Mouse (Mus musculus) heart, embryonic 16.5 days (tissue): ENCODE measurements around the gene Rnf216. TPM values are rescaled to one million over a fixed set of nuclear protein-coding genes. Genes with fewer than 3 reads are reported as not detected.

ENCODE experiments used
- ATAC-seq: fragments of 200-750 bp; cut with Nextera tagmentation; replicated peaks from 2 replicates; pipeline ENCODE4 v1.8.0; 2017; ENCODE audit warnings: moderate number of reproducible peaks; ENCODE audit not compliant: insufficient read depth, low FRiP score; ENCODE audit errors: extremely low read depth
- H3K27ac ChIP-seq: fragments of 300-500 bp; sonication (generic); 2 replicates; pipeline ENCODE4 v1.5.1; 2014; ENCODE audit warnings: mild to moderate bottlenecking, low read length, control low read depth, moderate library complexity
- H3K27me3 ChIP-seq: fragments of 300-500 bp; sonication (generic); 2 replicates; pipeline ENCODE4 v1.6.1; 2014; ENCODE audit warnings: low read length, mixed read lengths; ENCODE audit not compliant: control insufficient read depth, insufficient read depth
- H3K36me3 ChIP-seq: fragments of 300-500 bp; sonication (generic); 2 replicates; pipeline ENCODE4 v1.6.1; 2014; ENCODE audit not compliant: control insufficient read depth, insufficient read depth
- H3K4me1 ChIP-seq: fragments of 300-500 bp; sonication (generic); 2 replicates; pipeline ENCODE4 v1.6.1; 2014; ENCODE audit warnings: low read length, mixed read lengths; ENCODE audit not compliant: control insufficient read depth, insufficient read depth
- H3K4me2 ChIP-seq: fragments of 300-500 bp; sonication (generic); 2 replicates; pipeline ENCODE4 v1.6.1; 2014; ENCODE audit warnings: low read depth, mild to moderate bottlenecking, control low read depth, low read length
- H3K4me3 ChIP-seq: fragments of 300-500 bp; sonication (generic); 2 replicates; pipeline ENCODE4 v1.5.1; 2014; ENCODE audit warnings: mild to moderate bottlenecking, control low read depth, low read length
- H3K9ac ChIP-seq: fragments of 300-500 bp; sonication (generic); 2 replicates; pipeline ENCODE4 v1.6.1; 2014; ENCODE audit warnings: low read length, control low read depth
- H3K9me3 ChIP-seq: fragments of 300-500 bp; sonication (generic); replicated peaks from 2 replicates; pipeline ENCODE4 v1.6.1; 2016; ENCODE audit warnings: low read length; ENCODE audit not compliant: control insufficient read depth
- WGBS: fragments of 180-500 bp; shearing (Covaris S2); extraction: QIAGEN DNeasy Blood & Tissue Kit; methylation state at CpG from one replicate; pipeline ENCODE4 v1.1.7; 2014; 5-methylcytosine and 5-hydroxymethylcytosine counted together
- polyA plus RNA-seq: library from polyadenylated mRNA; unstranded; fragments of >200 nt; fragmentation: Nextera tagmentation; extraction: Ambion mirVana; gene quantifications from 2 replicates; pipeline ENCODE4 v1.2.1, GENCODE M21; 2015

Rnf216 gene
- polyA plus RNA-seq, 1 experiment from 2014 or later, result 22.7 TPM

GRCm38 (mm10) chr5:143032639-143033146, 80.1 kb downstream of the Rnf216 start:
- no peak overlapping the region for H3K9ac ChIP-seq
- 49% methylated on average over 2 of the region's 2 CpGs for WGBS

GRCm38 (mm10) chr5:143031681-143032080, 81.1 kb downstream of the Rnf216 start:
- no peaks in the 10 kb centered on the region for H3K27me3 ChIP-seq
- peak overlapping the region; percentile 55 for H3K27ac ChIP-seq
- peaks cover 11% of the 10 kb centered on the region for H3K36me3 ChIP-seq
- 52% methylated on average over 7 of the region's 7 CpGs for WGBS
- H3K9ac ChIP-seq, result no peak overlapping the region
- no peaks in the 10 kb centered on the region for H3K9me3 ChIP-seq
- no peak overlapping the region for H3K4me2 ChIP-seq
- no peak for ATAC-seq
- peaks cover 20% of the 10 kb centered on the region for H3K4me1 ChIP-seq
- no peak overlapping the region for H3K4me3 ChIP-seq

More at GRCm38 (mm10) chr5:143032639-143033146, 80.1 kb downstream of the Rnf216 start:
- Histone ChIP-seq H3K27ac (0 out of 2 replicates have a peak overlapping the region, but pooled peaks have one; percentile 34), H3K4me3 (no peak overlapping the region), H3K4me2 (no peak overlapping the region), H3K36me3 (peaks cover 2% of the 10 kb centered on the region; the same call in 1 of the 2 replicates), H3K9me3 (no peaks in the 10 kb centered on the region), H3K4me1 (peaks cover 20% of the 10 kb centered on the region), H3K27me3 (no peaks in the 10 kb centered on the region)
- ATAC-seq, result no peak

- H3K27ac ChIP-seq, result peak overlapping the region; percentile 55
- H3K27me3 ChIP-seq, result no peaks in the 10 kb centered on the region
- 64% methylated on average over 4 of the region's 4 CpGs for WGBS
- no peak overlapping the region for H3K4me2 ChIP-seq
- no peak for ATAC-seq
- peaks cover 20% of the 10 kb centered on the region for H3K4me1 ChIP-seq
- H3K9me3 ChIP-seq, result no peaks in the 10 kb centered on the region
- peaks cover 11% of the 10 kb centered on the region for H3K36me3 ChIP-seq
- H3K4me3 ChIP-seq, result no peak overlapping the region
- no peak overlapping the region for H3K9ac ChIP-seq
Observed at GRCm38 (mm10) chr5:143031193-143031592, 81.6 kb downstream of the Rnf216 start.

DNA sequence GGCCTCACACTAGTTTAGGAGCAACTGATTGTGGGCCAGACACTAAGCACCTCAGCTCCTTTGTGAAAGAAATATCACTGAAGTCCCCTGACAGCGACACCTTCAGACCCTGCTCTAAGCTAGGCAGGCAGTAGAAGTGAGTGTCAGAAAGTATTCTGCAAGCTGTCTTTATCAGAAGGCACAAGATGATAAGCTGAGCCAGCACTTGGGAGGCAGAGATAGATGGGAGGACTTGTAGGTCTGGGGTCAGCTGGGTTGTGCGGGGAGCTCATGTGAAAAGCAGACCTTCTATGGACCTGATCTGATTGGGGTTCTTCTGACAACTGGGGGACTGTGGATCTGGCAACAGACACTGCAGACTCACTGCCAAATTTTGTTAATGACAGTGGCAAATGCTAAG, 88.9 kb downstream of the Rnf216 start:
- peaks cover 17% of the 10 kb centered on the region for H3K36me3 ChIP-seq
- WGBS, result 33% methylated on average over 2 of the region's 2 CpGs
- no peak overlapping the region for H3K9ac ChIP-seq
- no peak overlapping the region for H3K4me2 ChIP-seq
- peaks cover 5% of the 10 kb centered on the region; the same call in 1 of the 2 replicates for H3K4me1 ChIP-seq
- no peaks in the 10 kb centered on the region for H3K9me3 ChIP-seq
- H3K4me3 ChIP-seq, result no peak overlapping the region
- no peak for ATAC-seq
- H3K27ac ChIP-seq, result no peak overlapping the region
- H3K27me3 ChIP-seq, result no peaks in the 10 kb centered on the region

- no peak overlapping the region for H3K4me3 ChIP-seq
- H3K9me3 ChIP-seq, result no peaks in the 10 kb centered on the region
- no peak for ATAC-seq
- 91% methylated on average over 1 of the region's 1 CpGs for WGBS
- H3K27ac ChIP-seq, result no peak overlapping the region
- H3K27me3 ChIP-seq, result no peaks in the 10 kb centered on the region
- H3K4me1 ChIP-seq, result peaks cover 5% of the 10 kb centered on the region; the same call in 1 of the 2 replicates
- H3K4me2 ChIP-seq, result no peak overlapping the region
- peaks cover 17% of the 10 kb centered on the region for H3K36me3 ChIP-seq
- H3K9ac ChIP-seq, result no peak overlapping the region
Observed at GRCm38 (mm10) chr5:143022956-143023355, 89.8 kb downstream of the Rnf216 start.

- H3K27ac ChIP-seq, result peak overlapping the region; percentile 74
- no peaks in the 10 kb centered on the region for H3K27me3 ChIP-seq
- H3K36me3 ChIP-seq, result peaks cover 30% of the 10 kb centered on the region
- no peak overlapping the region for H3K9ac ChIP-seq
- WGBS, result 62% methylated on average over 5 of the region's 5 CpGs
- H3K4me1 ChIP-seq, result peaks cover 9% of the 10 kb centered on the region
- ATAC-seq, result 0 out of 2 replicates have a peak, but pooled peaks have one; percentile 58
- H3K4me2 ChIP-seq, result no peak overlapping the region
- H3K9me3 ChIP-seq, result no peaks in the 10 kb centered on the region
- H3K4me3 ChIP-seq, result no peak overlapping the region
Observed at GRCm38 (mm10) chr5:143017401-143017800, 95.4 kb downstream of the Rnf216 start.

GRCm38 (mm10) chr5:143009383-143009782, 103.4 kb downstream of the Rnf216 start:
- H3K9me3 ChIP-seq, result no peaks in the 10 kb centered on the region
- no peak overlapping the region for H3K9ac ChIP-seq
- H3K27me3 ChIP-seq, result no peaks in the 10 kb centered on the region
- H3K4me3 ChIP-seq, result no peak overlapping the region
- H3K36me3 ChIP-seq, result peaks cover 26% of the 10 kb centered on the region
- whole genome bisulfite sequencing, result 80% methylated on average over 10 of the region's 11 CpGs
- no peak for ATAC-seq
- no peak overlapping the region for H3K27ac ChIP-seq
- no peak overlapping the region for H3K4me2 ChIP-seq
- no peaks in the 10 kb centered on the region for H3K4me1 ChIP-seq

- Histone ChIP-seq H3K27me3 (no peaks in the 10 kb centered on the region), H3K9ac (peak overlapping the region; percentile 46), H3K4me2 (peak overlapping the region; percentile 42), H3K9me3 (no peaks in the 10 kb centered on the region), H3K27ac (peak overlapping the region; percentile 92), H3K4me3 (no peak overlapping the region), H3K4me1 (peaks cover 11% of the 10 kb centered on the region), H3K36me3 (no peaks in the 10 kb centered on the region)
- ATAC-seq, result peak; percentile 63
- 45% methylated on average over 9 of the region's 9 CpGs for WGBS
Observed at GRCm38 (mm10) chr5:143000654-143001500, 111.9 kb downstream of the Rnf216 start.

GRCm38 (mm10) chr5:143000091-143000490, 112.7 kb downstream of the Rnf216 start:
- Histone ChIP-seq H3K36me3 (no peaks in the 10 kb centered on the region), H3K4me3 (no peak overlapping the region), H3K27me3 (no peaks in the 10 kb centered on the region), H3K4me2 (peak overlapping the region; percentile 22; the same call in 1 of the 2 replicates), H3K4me1 (peaks cover 11% of the 10 kb centered on the region), H3K9ac (no peak overlapping the region), H3K27ac (peak overlapping the region; percentile 92), H3K9me3 (no peaks in the 10 kb centered on the region)
- WGBS, result 29% methylated on average over 4 of the region's 4 CpGs
- ATAC-seq, result no peak
